Mouse (Mus musculus) liver, adult 2 months (tissue): ENCODE results near the gene Snapc2.

Experiments used
- CTCF ChIP-seq: fragments of 200-500 bp; IDR thresholded peaks from 2 replicates; pipeline ENCODE4 v1.5.1; 2011; ENCODE audit warnings: low read depth, low read length, control low read depth
- POLR2A ChIP-seq: fragments of 200-500 bp; IDR thresholded peaks from 2 replicates; pipeline ENCODE4 v1.6.1; 2011; ENCODE audit warnings: low read length, control low read depth; ENCODE audit not compliant: insufficient read depth; ENCODE audit errors: extremely low read depth

DNA sequence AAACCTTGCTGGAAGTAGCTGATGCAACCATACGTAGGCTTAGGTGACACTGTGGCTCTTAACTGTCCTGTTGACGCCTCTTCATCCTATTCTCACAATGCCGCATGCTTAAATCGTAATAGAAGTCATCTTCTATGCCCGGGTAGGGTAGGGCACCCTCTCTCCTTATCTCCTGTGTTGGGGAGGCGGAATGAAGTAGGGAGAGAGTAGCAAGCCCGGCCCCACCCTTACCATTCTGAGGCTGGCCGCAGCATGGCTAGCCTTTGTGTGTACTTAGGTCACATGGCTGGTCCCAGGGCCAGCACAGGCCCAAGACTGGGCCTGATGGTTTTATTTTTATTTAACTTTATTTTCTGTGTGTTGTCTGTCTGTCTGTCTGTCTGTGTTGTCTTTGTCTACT lies 5.6 kb upstream of the Snapc2 start:
- TF ChIP-seq CTCF, result no peak
- no peak for TF ChIP-seq POLR2A
